Comparison of ENCODE assay signal across 9 mouse cellular contexts in the genomic region with DNA sequence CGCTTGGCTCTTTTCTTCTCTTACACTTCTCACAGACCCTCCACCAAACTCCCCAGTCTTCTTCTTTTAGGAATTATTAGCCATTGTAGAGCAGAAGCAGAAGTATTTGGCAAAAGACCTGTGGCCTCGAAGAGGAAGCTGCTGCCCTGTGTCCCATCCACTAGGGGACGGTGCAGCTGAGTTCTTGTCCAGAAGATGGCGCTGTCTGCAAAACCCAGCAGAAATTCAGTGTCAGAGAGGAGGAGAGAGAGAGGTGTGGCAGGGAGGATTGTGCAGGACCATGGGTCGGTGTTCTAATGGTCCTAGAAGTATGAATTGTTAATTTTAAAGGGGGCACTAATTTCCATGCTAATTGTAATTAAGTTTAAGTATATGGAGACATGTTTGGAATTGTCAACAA. TPM values are rescaled to one million over a fixed set of nuclear protein-coding genes. Genes with fewer than 3 reads are reported as not detected.
DNase-seq lines count a peak whose midpoint lies in the region; ATAC-seq and TF ChIP-seq lines count a peak whose summit lies in the region.
"Had no signal": no experiment of that assay in that cellular context is flagged by ENCODE, and none has a peak within 500 bp of the region (broad histone marks: within the 10 kb centered on the region; RNA-seq: fewer than 3 reads in every experiment).

No protein-coding gene starts in this region.

- CTCF ChIA-PET in Patski (lab: Charles Lee): no interaction called here

- peak; percentile 83 for TF ChIP-seq CTCF in Patski (IDR thresholded peaks at IDR 0.05)

- no peak for ATAC-seq in midbrain, embryonic 13.5 days
- no peak for ATAC-seq in Patski
- ATAC-seq in neural tube, embryonic 11.5 days (ENCODE audit: insufficient read depth, low FRiP score, low TSS enrichment): peak; percentile 20; the same call in 1 of the 2 replicates

- no peaks in the 10 kb centered on the region for H3K4me1 ChIP-seq in midbrain, embryonic 10.5 days
- no peaks in the 10 kb centered on the region for H3K4me1 ChIP-seq in midbrain, embryonic 13.5 days (replicated peaks)
- no peaks in the 10 kb centered on the region for H3K4me1 ChIP-seq in neural tube, embryonic 11.5 days (ENCODE audit: control insufficient read depth, insufficient read depth, low read length)
- H3K4me1 ChIP-seq: neural tube, embryonic 12.5 days had no signal

- H3K36me3 ChIP-seq in midbrain, embryonic 10.5 days: no peaks in the 10 kb centered on the region
- no peaks in the 10 kb centered on the region for H3K36me3 ChIP-seq in midbrain, embryonic 13.5 days
- H3K36me3 ChIP-seq in neural tube, embryonic 11.5 days (ENCODE audit: control insufficient read depth, insufficient read depth, low read length): no peaks in the 10 kb centered on the region
- H3K36me3 ChIP-seq: neural tube, embryonic 12.5 days had no signal

- H3K27me3 ChIP-seq in midbrain, embryonic 10.5 days (ENCODE audit: low read depth, poor library complexity, severe bottlenecking): no peaks in the 10 kb centered on the region
- no peaks in the 10 kb centered on the region for H3K27me3 ChIP-seq in midbrain, embryonic 13.5 days
- H3K27me3 ChIP-seq in Patski: no peaks in the 10 kb centered on the region
- no peaks in the 10 kb centered on the region for H3K27me3 ChIP-seq in neural tube, embryonic 11.5 days (ENCODE audit: control insufficient read depth, insufficient read depth, low read length)
- H3K27me3 ChIP-seq: neural tube, embryonic 12.5 days had no signal

- peak; percentile 48 for DNase-seq in midbrain, embryonic 10.5 days (ENCODE audit: low spot score)
- DNase-seq in Patski (ENCODE audit: low read depth, low spot score): no peak
- peak; percentile 7 for DNase-seq in cerebellum, adult 11-12 months
- peak; percentile 52 to 65 for DNase-seq in frontal cortex, postnatal 25 days (ENCODE audit: low spot score in 2 of 2)
- DNase-seq in left cerebral cortex, postnatal 10 days (ENCODE audit: extremely low spot score in 1 of 2, low spot score in 2 of 2): peak; percentile 22 to 49
- DNase-seq in neural tube, embryonic 11.5 days (ENCODE audit: low spot score): peak; percentile 62
- DNase-seq in urinary bladder, adult 2 months (ENCODE audit: low spot score): no peak

- in situ Hi-C loops in Patski (cut with MboI; ENCODE audit: low pct_unique_long_range_greater_than_20kb): no loop called here

- POLR2A ChIA-PET in Patski (lab: Charles Lee): no interaction called here

- H3K4me2 ChIP-seq in midbrain, embryonic 13.5 days (replicated peaks): no peak overlapping the region
- H3K4me2 ChIP-seq in neural tube, embryonic 11.5 days (ENCODE audit: low read depth): no peak overlapping the region
- H3K4me2 ChIP-seq: neural tube, embryonic 12.5 days had no signal

- no peak overlapping the region for H3K4me3 ChIP-seq in midbrain, embryonic 10.5 days
- H3K4me3 ChIP-seq in midbrain, embryonic 13.5 days (replicated peaks): no peak overlapping the region
- no peak overlapping the region for H3K4me3 ChIP-seq in neural tube, embryonic 11.5 days (ENCODE audit: low read depth, low read length)
- H3K4me3 ChIP-seq: neural tube, embryonic 12.5 days had no signal

- WGBS in midbrain, embryonic 10.5 days: 31% methylated on average over 5 of the region's 5 CpGs
- 34% methylated on average over 5 of the region's 5 CpGs for WGBS in midbrain, embryonic 13.5 days
- 34% methylated on average over 5 of the region's 5 CpGs for WGBS in neural tube, embryonic 11.5 days

- no peak overlapping the region for H3K27ac ChIP-seq in midbrain, embryonic 10.5 days (replicated peaks)
- no peak overlapping the region for H3K27ac ChIP-seq in midbrain, embryonic 13.5 days
- H3K27ac ChIP-seq in neural tube, embryonic 11.5 days (ENCODE audit: low read depth, low read length): no peak overlapping the region
- H3K27ac ChIP-seq: neural tube, embryonic 12.5 days had no signal

- H3K9ac ChIP-seq in midbrain, embryonic 13.5 days (replicated peaks): no peak overlapping the region
- H3K9ac ChIP-seq in neural tube, embryonic 11.5 days (ENCODE audit: low read length): no peak overlapping the region
- H3K9ac ChIP-seq: neural tube, embryonic 12.5 days had no signal

- H3K9me3 ChIP-seq in midbrain, embryonic 10.5 days (replicated peaks): no peaks in the 10 kb centered on the region
- no peaks in the 10 kb centered on the region for H3K9me3 ChIP-seq in midbrain, embryonic 13.5 days
- no peaks in the 10 kb centered on the region for H3K9me3 ChIP-seq in neural tube, embryonic 11.5 days (ENCODE audit: control insufficient read depth, low read length)
- H3K9me3 ChIP-seq: neural tube, embryonic 12.5 days had no signal

- intact Hi-C loops in left cerebral cortex, postnatal 10 days (cut with DNase I): loop anchor here (10.0 kb wide), 1 partner anchor 747 kb away; no protein-coding TSS in a partner anchor

RNA-seq across cellular contexts. Expression of a gene that starts 55.1 kb away (rescaled TPM):
- polyA plus RNA-seq in midbrain, embryonic 10.5 days (2016; fragmentation: Nextera tagmentation; extraction: Ambion mirVana): 8.5 and 11.3 TPM in 2 replicates
- polyA plus RNA-seq in midbrain, embryonic 13.5 days (2015; fragmentation: Nextera tagmentation; extraction: Ambion mirVana): 6.7 and 9.2 TPM in 2 replicates
- polyA plus RNA-seq in Patski (2021): 70.4 TPM
- total RNA-seq in left cerebral cortex, postnatal 10 days (2021): 1 to 10 TPM; 3.0 to 4.4 TPM
- polyA plus RNA-seq in neural tube, embryonic 11.5 days (2014; fragmentation: Nextera tagmentation; extraction: Ambion mirVana): 3.3 and 4.1 TPM in 2 replicates
- 102 and 112 TPM in 2 replicates for polyA plus RNA-seq in urinary bladder, adult 2 months (2012; rRNA removed)

Comparison
In these comparisons a context has a peak if more than half of its experiments do, and no peak if none do; other contexts are left out.
1. DNase-seq: peak in midbrain, embryonic 10.5 days (single experiment), cerebellum, adult 11-12 months (single experiment), frontal cortex, postnatal 25 days (2 of 2), left cerebral cortex, postnatal 10 days (2 of 2) and neural tube, embryonic 11.5 days (single experiment); none in Patski (single experiment) and urinary bladder, adult 2 months (single experiment).